Mouse (Mus musculus) thymus, adult 2 months (tissue): Measurements from ENCODE around the gene Dcdc2c. TPM values are rescaled to one million over a fixed set of nuclear protein-coding genes. Genes with fewer than 3 reads are reported as not detected.

Source experiments
- DNase-seq: peaks from one replicate; pipeline ENCODE4 v3.0.0; 2021
- H3K27ac ChIP-seq: fragments of 200-500 bp; 2 replicates; pipeline ENCODE4 v1.5.1; 2012; ENCODE audit warnings: low read length, control low read depth; ENCODE audit not compliant: control insufficient read depth, insufficient read depth
- H3K27me3 ChIP-seq: fragments of 200-500 bp; 2 replicates; pipeline ENCODE4 v1.6.1; 2012; ENCODE audit warnings: mild to moderate bottlenecking, low read length, moderate library complexity, mixed read lengths; ENCODE audit not compliant: control insufficient read depth, insufficient read depth
- H3K36me3 ChIP-seq: fragments of 200-500 bp; 2 replicates; pipeline ENCODE4 v1.6.1; 2012; ENCODE audit warnings: mild to moderate bottlenecking, low read length, moderate library complexity; ENCODE audit not compliant: control insufficient read depth, insufficient read depth
- H3K4me1 ChIP-seq: fragments of 200-500 bp; replicated peaks from 2 replicates; pipeline ENCODE4 v1.6.1; 2012; ENCODE audit warnings: low read length; ENCODE audit not compliant: control insufficient read depth, insufficient read depth
- H3K4me3 ChIP-seq: fragments of 200-500 bp; 2 replicates; pipeline ENCODE4 v1.5.1; 2012; ENCODE audit warnings: mild to moderate bottlenecking, low read length, control low read depth, moderate library complexity; ENCODE audit not compliant: control insufficient read depth, insufficient read depth
- CTCF ChIP-seq: fragments of 200-500 bp; IDR thresholded peaks from 2 replicates; pipeline ENCODE4 v1.5.1; 2012; ENCODE audit warnings: mild to moderate bottlenecking, control low read depth, low read length, moderate library complexity, borderline replicate concordance; ENCODE audit not compliant: control insufficient read depth, poor library complexity, insufficient read depth; ENCODE audit errors: extremely low read depth
- POLR2A ChIP-seq: fragments of 200-500 bp; IDR thresholded peaks from 2 replicates; pipeline ENCODE4 v1.6.1; 2012; ENCODE audit warnings: mild to moderate bottlenecking, low read length, control low read depth, moderate library complexity; ENCODE audit not compliant: control insufficient read depth, poor library complexity, insufficient read depth; ENCODE audit errors: extremely low read depth
- WGBS: fragments of 180-500 bp; shearing (Covaris S2); methylation state at CpG from one replicate; pipeline ENCODE4 v1.1.7; 2018; 5-methylcytosine and 5-hydroxymethylcytosine counted together
- polyA plus RNA-seq: library from polyadenylated mRNA; depleted of rRNA; stranded (reverse); fragments of >200 nt; gene quantifications from 2 replicates; pipeline ENCODE4 v1.2.3, GENCODE M21; 2012

Dcdc2c gene
- polyA plus RNA-seq, 1 experiment: not detected

- TF ChIP-seq POLR2A: no peak
- TF ChIP-seq CTCF: no peak
- no peaks in the 10 kb centered on the region for H3K4me1 ChIP-seq
- 94% methylated on average over 2 of the region's 2 CpGs for WGBS
- no peak overlapping the region for H3K4me3 ChIP-seq
- H3K27me3 ChIP-seq: no peaks in the 10 kb centered on the region
- H3K36me3 ChIP-seq: no peaks in the 10 kb centered on the region
- H3K27ac ChIP-seq: no peak overlapping the region
- DNase-seq: no peak
Measured at GRCm38 (mm10) chr12:28572241-28572640, 20.0 kb upstream of the Dcdc2c start.

GRCm38 (mm10) chr12:28551775-28552174 is 424 bp downstream of the Dcdc2c start:
- no peak for TF ChIP-seq POLR2A
- TF ChIP-seq CTCF: no peak
- 84% methylated on average over 18 of the region's 18 CpGs for whole genome bisulfite sequencing
- H3K27ac ChIP-seq: no peak overlapping the region
- DNase-seq: no peak
- H3K4me1 ChIP-seq: no peaks in the 10 kb centered on the region
- H3K27me3 ChIP-seq: no peaks in the 10 kb centered on the region
- H3K4me3 ChIP-seq: no peak overlapping the region
- H3K36me3 ChIP-seq: no peaks in the 10 kb centered on the region

- WGBS: 75% methylated on average over 4 of the region's 4 CpGs
- TF ChIP-seq CTCF (no peak), POLR2A (no peak)
- no peak for DNase-seq
- Histone ChIP-seq H3K27ac (no peak overlapping the region), H3K4me3 (no peak overlapping the region), H3K36me3 (no peaks in the 10 kb centered on the region), H3K4me1 (no peaks in the 10 kb centered on the region), H3K27me3 (no peaks in the 10 kb centered on the region)
Measured at GRCm38 (mm10) chr12:28548887-28549286, 3.3 kb downstream of the Dcdc2c start.

- Histone ChIP-seq H3K4me3 (no peak overlapping the region), H3K27me3 (no peaks in the 10 kb centered on the region), H3K27ac (no peak overlapping the region), H3K36me3 (no peaks in the 10 kb centered on the region), H3K4me1 (no peaks in the 10 kb centered on the region)
- DNase-seq: no peak
- no peak for TF ChIP-seq POLR2A
- no peak for TF ChIP-seq CTCF
- WGBS: 24% methylated on average over 1 of the region's 1 CpGs
Measured at GRCm38 (mm10) chr12:28514264-28514775, 37.9 kb downstream of the Dcdc2c start.

- H3K4me3 ChIP-seq: no peak overlapping the region
- no peak overlapping the region for H3K27ac ChIP-seq
- WGBS: 62% methylated on average over 5 of the region's 5 CpGs
- no peaks in the 10 kb centered on the region for H3K36me3 ChIP-seq
- TF ChIP-seq CTCF (no peak), POLR2A (no peak)
- no peaks in the 10 kb centered on the region for H3K27me3 ChIP-seq
- H3K4me1 ChIP-seq: no peaks in the 10 kb centered on the region
- DNase-seq: no peak
Measured at GRCm38 (mm10) chr12:28509699-28510280, 42.4 kb downstream of the Dcdc2c start.

GRCm38 (mm10) chr12:28494289-28494688 is 57.9 kb downstream of the Dcdc2c start:
- WGBS: 92% methylated on average over 5 of the region's 5 CpGs
- Histone ChIP-seq H3K4me1 (no peaks in the 10 kb centered on the region), H3K4me3 (no peak overlapping the region), H3K27ac (no peak overlapping the region), H3K36me3 (no peaks in the 10 kb centered on the region), H3K27me3 (no peaks in the 10 kb centered on the region)
- DNase-seq: no peak
- TF ChIP-seq POLR2A (no peak), CTCF (no peak)

- no peak overlapping the region for H3K27ac ChIP-seq
- 82% methylated on average over 10 of the region's 10 CpGs for WGBS
Measured at GRCm38 (mm10) chr12:28482483-28483160, 69.6 kb downstream of the Dcdc2c start.

More at GRCm38 (mm10) chr12:28482483-28483160, 69.6 kb downstream of the Dcdc2c start:
- Histone ChIP-seq H3K36me3 (no peaks in the 10 kb centered on the region), H3K27me3 (no peaks in the 10 kb centered on the region), H3K4me1 (no peaks in the 10 kb centered on the region), H3K4me3 (no peak overlapping the region)
- DNase-seq: no peak
- TF ChIP-seq POLR2A (no peak), CTCF (no peak)
